In the genomic region with DNA sequence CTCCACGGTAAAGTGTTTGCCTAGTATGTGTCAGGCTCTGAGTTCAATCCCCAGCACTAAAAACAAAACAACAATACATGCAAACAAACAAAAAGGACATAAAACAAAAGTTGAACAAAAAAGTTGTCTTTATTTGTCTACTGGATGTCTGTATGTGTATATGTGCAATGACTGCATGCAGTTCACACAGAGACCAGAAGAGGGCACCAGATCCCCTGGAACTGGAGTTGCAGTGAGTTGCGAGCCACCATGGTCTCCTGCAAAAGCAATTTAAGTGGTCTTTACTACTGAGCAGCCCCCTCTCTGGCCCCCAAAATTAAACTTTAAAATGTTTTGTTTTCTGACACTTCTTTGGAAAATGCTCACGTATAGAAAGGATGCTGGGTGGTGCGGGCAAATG, we compare ENCODE assay signal across 11 mouse cellular contexts. TPM values are rescaled to one million over a fixed set of nuclear protein-coding genes. Genes with fewer than 3 reads are reported as not detected.
DNase-seq lines count a peak whose midpoint lies in the region; TF ChIP-seq lines count a peak whose summit lies in the region.
"Had no signal": no experiment of that assay in that cellular context is flagged by ENCODE, and none has a peak within 500 bp of the region (broad histone marks: within the 10 kb centered on the region; RNA-seq: fewer than 3 reads in every experiment).

No protein-coding gene starts in this region.

- dilution Hi-C loops in CH12.LX (cut with MboI; ENCODE audit: extremely low pct_ligation_motif_present, extremely low pct_unique_long_range_greater_than_20kb, low sequenced_read_pairs) = no loop called here

- peak; percentile 58 for TF ChIP-seq CTCF in layer of hippocampus, adult 2 months (conservative IDR thresholded peaks at IDR 0.05)
- peak; percentile 27 to 47; a peak in 3 of 4 replicates for TF ChIP-seq CTCF in CH12.LX (conservative IDR thresholded peaks at IDR 0.05 in 1 of 2, IDR thresholded peaks at IDR 0.05 in 1 of 2; ENCODE audit: low read depth in 2 of 2, low read length in 2 of 2)
- TF ChIP-seq CTCF in brain, embryonic 14.5 days (IDR thresholded peaks at IDR 0.05; ENCODE audit: borderline replicate concordance, extremely low read depth, insufficient read depth, insufficient read length) = peak; percentile 37; the same call in 1 of the 2 replicates

- in situ Hi-C loops in CH12.LX (cut with MboI; ENCODE audit: low pct_ligation_motif_present, low pct_unique_long_range_greater_than_20kb, low sequenced_read_pairs) = no loop called here

- H3K27me3 ChIP-seq in CH12.LX (replicated peaks) = no peaks in the 10 kb centered on the region
- H3K27me3 ChIP-seq: lung, embryonic 15.5 days; neural tube, embryonic 12.5 days had no signal

- H3K36me3 ChIP-seq in CH12.LX (replicated peaks in 1 of 2; ENCODE audit: control insufficient read depth in 1 of 2, insufficient read depth in 1 of 2, low read length in 1 of 2) = no peaks in the 10 kb centered on the region
- H3K36me3 ChIP-seq: lung, embryonic 15.5 days; midbrain, embryonic 13.5 days; neural tube, embryonic 12.5 days had no signal

- no peak overlapping the region for H3K27ac ChIP-seq in layer of hippocampus, adult 2 months
- H3K27ac ChIP-seq in CH12.LX (ENCODE audit: insufficient read depth, low read depth) = no peak overlapping the region
- H3K27ac ChIP-seq: lung, embryonic 15.5 days; midbrain, embryonic 13.5 days; neural tube, embryonic 12.5 days had no signal

- no peak overlapping the region for H3K4me2 ChIP-seq in CH12.LX (ENCODE audit: insufficient read depth, low read depth, poor library complexity, severe bottlenecking)
- H3K4me2 ChIP-seq: lung, embryonic 15.5 days; midbrain, embryonic 13.5 days; neural tube, embryonic 12.5 days had no signal

- H3K4me1 ChIP-seq in CH12.LX (ENCODE audit: control insufficient read depth in 1 of 2, insufficient read depth in 2 of 2) = peaks cover 4 to 15% of the 10 kb centered on the region in 2 experiments; a peak in 2 of 4 replicates
- H3K4me1 ChIP-seq: lung, embryonic 15.5 days had no signal

- TF ChIP-seq EP300 in CH12.LX (IDR thresholded peaks at IDR 0.05; ENCODE audit: low read length) = no peak

- no peak overlapping the region for H3K4me3 ChIP-seq in layer of hippocampus, adult 2 months
- no peak overlapping the region for H3K4me3 ChIP-seq in CH12.LX (replicated peaks in 1 of 3; ENCODE audit: low read depth in 2 of 3, low read length in 2 of 3, poor library complexity in 1 of 3)
- H3K4me3 ChIP-seq: lung, embryonic 15.5 days; midbrain, embryonic 13.5 days; neural tube, embryonic 12.5 days had no signal

- TF ChIP-seq POLR2A in CH12.LX (IDR thresholded peaks at IDR 0.05; ENCODE audit: low read depth, low read length) = no peak
- TF ChIP-seq POLR2A in brain, embryonic 14.5 days (IDR thresholded peaks at IDR 0.05; ENCODE audit: borderline replicate concordance, extremely low read depth, insufficient read depth, insufficient read length, poor library complexity, severe bottlenecking) = no peak

- no peak for DNase-seq in layer of hippocampus, adult 2 months (ENCODE audit: low spot score in 2 of 2)
- no peak for DNase-seq in layer of hippocampus, postnatal 14 days (ENCODE audit: low spot score in 2 of 2)
- DNase-seq in 416B (ENCODE audit: low read depth) (peak; percentile 21), CH12.LX (ENCODE audit: extremely low read depth) (no peak)
- no peak for DNase-seq in brain, embryonic 14.5 days (ENCODE audit: low read depth)
- DNase-seq in ovary, adult 18-20 months (ENCODE audit: low spot score) = no peak
- no peak for DNase-seq in adrenal gland, postnatal 10 days
- DNase-seq: cerebellum, adult 9-11 months had no signal

- H3K79me2 ChIP-seq in CH12.LX (replicated peaks; ENCODE audit: control insufficient read depth, extremely low read depth, insufficient read depth, poor library complexity, severe bottlenecking) = no peaks in the 10 kb centered on the region

- no peak overlapping the region for H3K9ac ChIP-seq in CH12.LX (ENCODE audit: insufficient read depth, low read depth)
- H3K9ac ChIP-seq: lung, embryonic 15.5 days; midbrain, embryonic 13.5 days; neural tube, embryonic 12.5 days had no signal

- TF ChIP-seq RAD21 in CH12.LX (IDR thresholded peaks at IDR 0.05; ENCODE audit: low read depth, low read length) = no peak; the same call in none of the 2 replicates

- H3K9me3 ChIP-seq in CH12.LX (replicated peaks; ENCODE audit: low read length) = peaks cover 8% of the 10 kb centered on the region
- H3K9me3 ChIP-seq: lung, embryonic 15.5 days; midbrain, embryonic 13.5 days had no signal

TF ChIP-seq in CH12.LX, 34 proteins besides CTCF, POLR2A, EP300 and RAD21:
- TF ChIP-seq SMC3 (IDR thresholded peaks at IDR 0.05; ENCODE audit: low read depth, low read length) (peak; percentile 22), TCF12 (IDR thresholded peaks at IDR 0.05; ENCODE audit: low read depth, low read length) (no peak)

RNA-seq across cellular contexts. Expression of a gene that starts 44.3 kb away (rescaled TPM):
- 10 to 100 TPM; 63.1 to 69.7 TPM for total RNA-seq in layer of hippocampus, adult 2 months (2021)
- 10 to 100 TPM; 62.4 to 75.0 TPM for total RNA-seq in layer of hippocampus, postnatal 14 days (2021)
- total RNA-seq in CH12.LX (2012; rRNA removed) (293 and 334 TPM in 2 replicates), CH12.LX (2014; rRNA removed) (354 and 381 TPM in 2 replicates)
- 300 and 322 TPM in 2 replicates for polyA plus RNA-seq in CH12.LX (2012; ENCODE audit: insufficient read length, low read depth)
- 82.3 and 93.6 TPM in 2 replicates for polyA plus RNA-seq in brain, embryonic 14.5 days (2012; rRNA removed)
- 100 to 1,000 TPM; 145 to 159 TPM for total RNA-seq in adrenal gland, postnatal 10 days (2021)

RNA-seq across cellular contexts. Expression of a gene that starts 44.8 kb away (rescaled TPM):
- total RNA-seq in layer of hippocampus, adult 2 months (2021) = 1 to 10 TPM; 5.5 to 6.6 TPM
- total RNA-seq in layer of hippocampus, postnatal 14 days (2021) = 1 to 10 TPM; 5.2 to 6.1 TPM
- 25.6 and 30.1 TPM in 2 replicates for total RNA-seq in CH12.LX (2012; rRNA removed)
- 19.4 and 20.3 TPM in 2 replicates for total RNA-seq in CH12.LX (2014; rRNA removed)
- polyA plus RNA-seq in CH12.LX (2012; ENCODE audit: insufficient read length, low read depth) = 18.8 and 22.9 TPM in 2 replicates
- 7.1 and 10.1 TPM in 2 replicates for polyA plus RNA-seq in brain, embryonic 14.5 days (2012; rRNA removed)
- total RNA-seq in adrenal gland, postnatal 10 days (2021) = 10 to 100 TPM; 17.0 to 18.3 TPM
